Mouse (Mus musculus): Measurements from ENCODE around the gene 4930519G04Rik.

DNA sequence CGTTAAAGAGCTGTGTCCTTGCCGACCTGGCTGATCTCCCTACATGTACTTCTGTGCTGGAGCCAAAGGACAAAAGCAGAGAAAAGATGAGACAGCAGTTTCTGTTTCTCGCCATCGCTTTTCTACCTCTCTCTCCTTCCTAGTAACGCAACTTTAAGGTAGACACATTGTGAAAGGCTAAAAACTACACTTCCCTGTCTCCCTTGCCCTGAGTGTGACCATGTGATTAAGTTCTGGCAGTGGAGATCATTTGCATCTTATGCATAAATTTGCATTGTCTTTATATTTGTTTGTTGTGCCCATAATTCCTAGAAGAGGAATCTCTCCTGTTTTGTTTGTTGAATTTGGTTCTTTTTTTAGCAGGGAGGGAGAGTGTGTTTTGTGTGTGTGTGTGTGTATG lies 62.4 kb downstream of the 4930519G04Rik start:
- TF ChIP-seq CTCF (IDR thresholded peaks at IDR 0.05; ENCODE audit: borderline replicate concordance, extremely low read depth, insufficient read depth, insufficient read length) (no peak), POLR2A (IDR thresholded peaks at IDR 0.05; ENCODE audit: borderline replicate concordance, extremely low read depth, insufficient read depth, insufficient read length, poor library complexity, severe bottlenecking) (no peak)
